Mouse (Mus musculus): ENCODE results near the gene Reg3b. TPM values are rescaled to one million over a fixed set of nuclear protein-coding genes. Genes with fewer than 3 reads are reported as not detected.
"Not testable (repeated sequence)": the region's sequence is repeated elsewhere in the genome, so short reads cannot be mapped to it uniquely, and the experiment has no call there.

Gene Reg3b
- polyA plus RNA-seq (2016; fragmentation: Nextera tagmentation; extraction: Ambion mirVana): not detected in 2 replicates

DNA sequence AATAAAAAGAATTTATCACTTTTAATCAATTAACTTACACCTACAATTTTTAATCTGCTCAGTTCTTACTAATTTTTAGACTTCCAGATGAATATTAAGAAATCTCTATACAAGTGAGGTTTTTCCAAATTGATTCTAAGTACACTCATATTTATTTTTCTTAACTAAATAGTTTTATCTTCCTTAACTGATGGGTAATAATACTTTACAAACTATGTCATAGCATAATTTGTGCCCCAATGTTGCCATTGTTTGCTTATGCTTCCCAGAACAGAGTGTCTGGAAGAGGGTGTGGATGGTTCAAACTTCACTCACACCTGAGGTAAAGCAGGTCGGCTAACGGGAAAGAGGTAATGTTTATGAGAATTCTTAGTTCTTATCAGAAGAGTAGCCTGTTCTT, at the start of gene Reg3b:
TSS of gene Reg3b (plus strand) at position 301 of the 400 bp plus-strand sequence.
- 93% methylated on average over 2 of the region's 2 CpGs for WGBS
- Histone ChIP-seq H3K4me1 (no peaks in the 10 kb centered on the region), H3K9me3 (no peaks in the 10 kb centered on the region), H3K27me3 (replicated peaks) (no peaks in the 10 kb centered on the region), H3K27ac (no peak within 1 kb of the TSS), H3K36me3 (no peaks in the 10 kb centered on the region), H3K9ac (no peak within 1 kb of the TSS), H3K4me3 (no peak within 1 kb of the TSS), H3K4me2 (replicated peaks) (no peak within 1 kb of the TSS)
- no peak for ATAC-seq (ENCODE audit: low FRiP score, low read depth)

DNA sequence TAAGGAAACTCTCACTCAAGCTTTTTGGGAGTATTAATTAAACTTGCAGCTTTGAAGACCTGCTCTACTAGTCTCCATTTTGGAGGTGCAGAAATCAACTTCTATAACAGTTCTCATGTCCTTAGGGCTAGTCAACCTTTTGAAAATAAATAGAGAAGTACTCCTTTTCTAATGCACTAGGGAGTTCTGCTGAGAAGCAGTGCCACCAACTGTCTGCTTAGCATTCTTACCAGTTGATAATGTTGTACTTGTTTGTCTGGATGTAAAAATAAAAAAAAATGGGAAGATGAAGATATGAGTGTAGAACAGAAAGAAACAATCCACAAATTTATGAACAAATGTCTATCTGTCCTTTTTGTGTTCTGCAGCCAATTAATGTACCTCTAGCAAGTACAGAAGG, 42.7 kb upstream of the Reg3b start:
- no peaks in the 10 kb centered on the region for H3K36me3 ChIP-seq
- H3K4me2 ChIP-seq (replicated peaks): no peak overlapping the region
- no peak overlapping the region for H3K4me3 ChIP-seq
- H3K4me1 ChIP-seq: no peaks in the 10 kb centered on the region
- H3K9ac ChIP-seq: no peak overlapping the region
- H3K9me3 ChIP-seq: no peaks in the 10 kb centered on the region
- no peaks in the 10 kb centered on the region for H3K27me3 ChIP-seq (replicated peaks)
- no peak for ATAC-seq (ENCODE audit: low FRiP score, low read depth)
- no peak overlapping the region for H3K27ac ChIP-seq

DNA sequence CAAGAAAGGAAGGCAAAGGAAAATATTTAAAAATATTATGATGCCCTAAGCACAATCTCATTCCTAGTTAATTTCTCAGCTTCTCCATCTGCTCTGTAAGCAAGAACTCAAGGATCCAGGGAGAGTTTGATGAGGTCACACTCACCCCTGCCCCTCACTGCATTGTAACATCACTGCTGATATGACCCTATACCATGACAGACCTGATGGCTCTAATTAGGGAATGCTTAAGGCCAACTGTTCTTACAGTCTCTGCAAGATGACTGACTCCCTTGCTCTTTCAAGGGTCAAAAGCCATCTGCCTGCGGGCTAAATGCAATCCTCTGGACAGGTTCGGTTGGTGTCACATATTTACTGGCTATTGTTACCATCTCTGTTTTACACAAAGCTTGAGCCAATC, 41.3 kb upstream of the Reg3b start:
- Histone ChIP-seq H3K27me3 (replicated peaks) (no peaks in the 10 kb centered on the region), H3K27ac (no peak overlapping the region), H3K9ac (no peak overlapping the region), H3K4me3 (no peak overlapping the region), H3K4me2 (replicated peaks) (no peak overlapping the region), H3K9me3 (no peaks in the 10 kb centered on the region), H3K4me1 (no peaks in the 10 kb centered on the region), H3K36me3 (no peaks in the 10 kb centered on the region)
- WGBS: 68% methylated on average over 2 of the region's 2 CpGs
- ATAC-seq (ENCODE audit: low FRiP score, low read depth): no peak

DNA sequence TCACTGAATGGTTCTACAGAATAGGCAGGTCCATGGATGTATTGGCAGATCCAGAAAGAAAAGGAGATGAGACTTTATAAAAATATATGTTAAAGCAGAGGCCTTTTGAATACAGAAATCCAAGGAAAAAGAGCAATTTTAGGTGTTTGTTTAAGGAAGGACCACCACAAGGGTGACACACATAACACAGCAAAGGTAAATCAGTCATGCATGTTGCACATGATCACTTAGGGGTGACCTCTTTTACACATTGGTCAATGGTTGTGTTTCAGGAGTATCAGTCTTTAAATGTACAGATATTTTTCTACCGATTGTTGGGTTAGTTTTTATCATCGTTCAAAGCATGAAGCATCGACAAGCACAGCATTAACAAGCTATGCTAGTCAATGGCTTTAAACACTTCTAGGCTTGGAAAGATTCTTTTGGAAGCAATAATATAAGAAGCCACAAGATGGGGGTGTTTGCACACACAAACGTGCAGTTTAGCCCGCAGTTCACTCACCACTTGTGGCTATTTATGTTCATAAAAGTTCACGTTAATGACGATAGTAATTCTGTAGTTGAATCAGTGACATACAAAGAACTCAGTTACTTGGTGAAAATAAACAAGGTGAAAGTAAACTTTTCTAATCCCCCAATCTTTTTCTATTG, 38.4 kb upstream of the Reg3b start:
- no peak for ATAC-seq (ENCODE audit: low FRiP score, low read depth)
- Histone ChIP-seq H3K9ac (no peak overlapping the region), H3K4me2 (replicated peaks) (no peak overlapping the region), H3K27me3 (replicated peaks) (no peaks in the 10 kb centered on the region), H3K4me3 (no peak overlapping the region), H3K9me3 (no peaks in the 10 kb centered on the region), H3K36me3 (no peaks in the 10 kb centered on the region), H3K27ac (no peak overlapping the region), H3K4me1 (no peaks in the 10 kb centered on the region)
- WGBS: 45% methylated on average over 7 of the region's 7 CpGs

GRCm38 (mm10) chr6:78340296-78340695, 30.2 kb upstream of the Reg3b start:
- H3K4me1 ChIP-seq: no peaks in the 10 kb centered on the region

GRCm38 (mm10) chr6:78341689-78342088, 28.8 kb upstream of the Reg3b start:
- Histone ChIP-seq H3K4me1 (no peaks in the 10 kb centered on the region), H3K9me3 (no peaks in the 10 kb centered on the region), H3K27me3 (replicated peaks) (no peaks in the 10 kb centered on the region), H3K36me3 (no peaks in the 10 kb centered on the region), H3K27ac (no peak overlapping the region), H3K4me2 (replicated peaks) (no peak overlapping the region), H3K4me3 (no peak overlapping the region), H3K9ac (no peak overlapping the region)
- 61% methylated on average over 2 of the region's 2 CpGs for WGBS
- 0 out of 2 replicates have a peak, but pooled peaks have one; percentile 7 for ATAC-seq (ENCODE audit: low FRiP score, low read depth)

More at GRCm38 (mm10) chr6:78340296-78340695, 30.2 kb upstream of the Reg3b start:
- H3K4me3 ChIP-seq: no peak overlapping the region
- no peak overlapping the region for H3K9ac ChIP-seq
- no peak overlapping the region for H3K4me2 ChIP-seq (replicated peaks)
- no peaks in the 10 kb centered on the region for H3K36me3 ChIP-seq
- no peak overlapping the region for H3K27ac ChIP-seq
- H3K27me3 ChIP-seq (replicated peaks): no peaks in the 10 kb centered on the region
- no peak for ATAC-seq (ENCODE audit: low FRiP score, low read depth)
- no peaks in the 10 kb centered on the region for H3K9me3 ChIP-seq

DNA sequence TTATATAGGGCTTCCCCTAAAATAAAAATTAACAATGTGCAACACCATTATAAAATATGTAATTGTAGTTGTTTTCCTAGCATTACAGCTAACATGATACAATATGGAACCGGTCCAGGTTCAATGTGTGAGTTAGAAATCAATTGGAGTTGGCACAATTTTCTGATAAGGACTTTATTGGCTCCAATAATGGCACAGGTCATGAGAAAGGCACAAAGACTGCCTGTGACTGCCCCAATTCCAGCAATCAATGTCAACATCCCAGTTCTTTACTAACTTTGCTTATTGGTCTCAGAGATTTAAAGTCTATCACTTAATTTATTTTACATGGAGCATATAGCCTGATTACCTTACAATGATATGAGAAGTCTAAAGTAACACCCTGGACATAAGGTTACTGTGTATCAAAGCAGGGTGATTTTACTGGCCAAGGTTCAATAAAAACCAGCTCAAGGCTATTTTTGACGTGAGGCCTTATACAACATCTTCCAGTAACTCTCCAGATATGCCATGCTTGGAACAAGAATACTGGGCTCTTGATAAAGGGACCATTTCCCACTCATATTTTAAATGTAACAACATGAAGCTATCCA, 8.4 kb upstream of the Reg3b start:
- no peak for ATAC-seq (ENCODE audit: low FRiP score, low read depth)
- WGBS: 60% methylated on average over 2 of the region's 2 CpGs
- Histone ChIP-seq H3K4me1 (no peaks in the 10 kb centered on the region), H3K4me2 (replicated peaks) (no peak overlapping the region), H3K36me3 (no peaks in the 10 kb centered on the region), H3K9ac (no peak overlapping the region), H3K9me3 (no peaks in the 10 kb centered on the region), H3K27me3 (replicated peaks) (no peaks in the 10 kb centered on the region), H3K27ac (no peak overlapping the region), H3K4me3 (no peak overlapping the region)

DNA sequence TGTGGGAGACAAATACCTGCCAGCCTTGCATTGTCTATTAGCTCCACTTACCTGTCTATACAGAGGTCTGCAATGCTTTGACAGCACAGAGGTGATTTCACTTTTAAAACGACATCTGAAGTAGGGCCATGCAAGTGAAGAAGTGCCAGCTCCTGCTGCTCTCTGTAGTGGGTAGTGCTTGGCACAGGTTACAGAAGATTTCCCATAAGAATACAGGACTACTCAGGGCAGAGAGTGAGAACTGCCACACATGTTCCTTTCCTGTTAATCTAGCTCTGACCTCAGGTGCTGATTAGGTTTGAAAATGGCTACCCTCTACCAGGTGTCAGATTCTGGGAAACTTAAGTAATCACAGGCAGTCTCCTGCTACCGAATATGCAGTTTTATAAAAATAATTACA, 8.3 kb downstream of the Reg3b start, which contains the start of gene Reg3d:
TSS of gene Reg3d (minus strand) at position 101 of the 400 bp plus-strand sequence.
- Histone ChIP-seq H3K4me2 (replicated peaks) (no peak within 1 kb of the TSS), H3K9me3 (no peaks in the 10 kb centered on the region), H3K36me3 (no peaks in the 10 kb centered on the region), H3K27ac (no peak within 1 kb of the TSS), H3K4me1 (no peaks in the 10 kb centered on the region), H3K4me3 (no peak within 1 kb of the TSS), H3K9ac (no peak within 1 kb of the TSS), H3K27me3 (replicated peaks) (no peaks in the 10 kb centered on the region)
- WGBS: 76% methylated on average over 2 of the region's 2 CpGs
- ATAC-seq (ENCODE audit: low FRiP score, low read depth): no peak

GRCm38 (mm10) chr6:78380409-78380808, 10.0 kb downstream of the Reg3b start, which contains the start of gene Reg3a:
Gene Reg3a (plus strand): TSS chr6:78380709.
- H3K9me3 ChIP-seq: no peaks in the 10 kb centered on the region
- H3K9ac ChIP-seq: no peak within 1 kb of the TSS
- no peak within 1 kb of the TSS for H3K4me3 ChIP-seq
- ATAC-seq (ENCODE audit: low FRiP score, low read depth): no peak
- no peak within 1 kb of the TSS for H3K4me2 ChIP-seq (replicated peaks)
- no peak within 1 kb of the TSS for H3K27ac ChIP-seq
- H3K4me1 ChIP-seq: no peaks in the 10 kb centered on the region
- no peaks in the 10 kb centered on the region for H3K36me3 ChIP-seq
- no peaks in the 10 kb centered on the region for H3K27me3 ChIP-seq (replicated peaks)

GRCm38 (mm10) chr6:78385609-78386008, 15.2 kb downstream of the Reg3b start:
- Histone ChIP-seq H3K4me3 (no peak overlapping the region), H3K9ac (no peak overlapping the region), H3K27me3 (replicated peaks) (no peaks in the 10 kb centered on the region), H3K4me1 (no peaks in the 10 kb centered on the region), H3K4me2 (replicated peaks) (no peak overlapping the region), H3K27ac (no peak overlapping the region), H3K9me3 (no peaks in the 10 kb centered on the region), H3K36me3 (no peaks in the 10 kb centered on the region)
- ATAC-seq (ENCODE audit: low FRiP score, low read depth): no peak
- 86% methylated on average over 3 of the region's 3 CpGs for WGBS

DNA sequence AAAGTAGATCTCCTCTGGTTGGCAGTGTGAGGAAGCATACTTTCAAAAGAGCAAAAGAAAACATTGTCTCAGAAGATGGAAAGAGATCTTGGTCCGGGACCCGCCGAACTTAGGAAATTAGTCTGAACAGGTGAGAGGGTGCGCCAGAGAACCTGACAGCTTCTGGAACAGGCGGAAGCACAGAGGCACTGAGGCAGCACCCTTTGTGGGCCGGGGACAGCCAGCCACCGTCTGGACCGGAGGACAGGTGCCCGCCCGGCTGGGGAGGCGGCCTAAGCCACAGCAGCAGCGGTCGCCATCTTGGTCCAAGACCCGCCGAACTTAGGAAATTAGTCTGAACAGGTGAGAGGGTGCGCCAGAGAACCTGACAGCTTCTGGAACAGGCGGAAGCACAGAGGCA, 24.9 kb downstream of the Reg3b start, which contains the start of gene Reg2:
TSS of gene Reg2 (plus strand) at position 301 of the 400 bp plus-strand sequence.
- H3K4me2 ChIP-seq (replicated peaks); H3K27me3 ChIP-seq (replicated peaks); ATAC-seq (ENCODE audit: low FRiP score, low read depth); H3K36me3 ChIP-seq; H3K9me3 ChIP-seq; H3K9ac ChIP-seq; H3K4me1 ChIP-seq; H3K27ac ChIP-seq; H3K4me3 ChIP-seq: not testable (repeated sequence)
- 97% methylated on average over 5 of the region's 17 CpGs for WGBS

DNA sequence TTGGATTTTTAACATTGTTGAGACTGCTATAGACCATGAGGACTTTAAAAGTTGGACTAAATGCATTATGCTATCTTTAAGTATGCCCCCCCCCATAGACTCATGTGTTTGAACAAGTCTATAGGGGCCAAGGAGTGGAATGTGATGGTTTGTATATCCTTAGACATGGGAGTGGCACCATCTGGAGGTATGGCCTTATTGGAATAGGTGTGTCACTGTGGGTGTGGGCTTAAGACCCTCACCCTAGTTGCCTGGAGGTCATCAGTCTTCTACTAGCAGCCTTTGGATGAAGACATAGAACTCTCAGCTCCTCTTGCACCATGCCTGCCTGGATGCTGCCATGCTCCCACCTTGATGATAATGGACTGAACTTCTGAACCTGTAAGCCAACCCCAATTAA, 52.0 kb downstream of the Reg3b start, which contains the start of gene Reg1:
TSS of gene Reg1 (plus strand) at position 301 of the 400 bp plus-strand sequence.
- not testable (repeated sequence) for H3K27ac ChIP-seq; H3K4me2 ChIP-seq (replicated peaks); H3K4me1 ChIP-seq; ATAC-seq (ENCODE audit: low FRiP score, low read depth); H3K36me3 ChIP-seq; H3K9ac ChIP-seq; H3K9me3 ChIP-seq; H3K27me3 ChIP-seq (replicated peaks); H3K4me3 ChIP-seq

All from neural tube, embryonic 12.5 days (tissue).